Mouse (Mus musculus) intestine, postnatal 0 days (tissue): ENCODE measurements around the gene Syt15. TPM values are rescaled to one million over a fixed set of nuclear protein-coding genes. Genes with fewer than 3 reads are reported as not detected.

Source experiments
- ATAC-seq: fragments of 200-750 bp; cut with Nextera tagmentation; 2 replicates; pipeline ENCODE4 v1.8.0; 2017; ENCODE audit warnings: mild to moderate bottlenecking, moderate TSS enrichment, moderate library complexity
- H3K27ac ChIP-seq: fragments of 300-500 bp; sonication (generic); 2 replicates; pipeline ENCODE4 v1.5.1; 2014; ENCODE audit warnings: mild to moderate bottlenecking, low read depth, low read length, moderate library complexity
- H3K27me3 ChIP-seq: fragments of 300-500 bp; sonication (generic); replicated peaks from 2 replicates; pipeline ENCODE4 v1.6.1; 2014; ENCODE audit warnings: low read length, mixed read lengths; ENCODE audit not compliant: control insufficient read depth, insufficient read depth
- H3K36me3 ChIP-seq: fragments of 300-500 bp; sonication (generic); 2 replicates; pipeline ENCODE4 v1.6.1; 2014; ENCODE audit warnings: mild to moderate bottlenecking, moderate library complexity; ENCODE audit not compliant: control insufficient read depth, insufficient read depth
- H3K4me1 ChIP-seq: fragments of 300-500 bp; sonication (generic); replicated peaks from 2 replicates; pipeline ENCODE4 v1.6.1; 2014; ENCODE audit warnings: antibody characterized with exemption, low read length, mixed read lengths; ENCODE audit not compliant: control insufficient read depth, insufficient read depth
- H3K4me2 ChIP-seq: fragments of 300-500 bp; sonication (generic); replicated peaks from 2 replicates; pipeline ENCODE4 v1.6.1; 2014; ENCODE audit warnings: low read depth, mild to moderate bottlenecking, moderate library complexity
- H3K4me3 ChIP-seq: fragments of 300-500 bp; sonication (generic); 2 replicates; pipeline ENCODE4 v1.5.1; 2014; ENCODE audit warnings: low read depth, low read length
- H3K9ac ChIP-seq: fragments of 300-500 bp; sonication (generic); 2 replicates; pipeline ENCODE4 v1.6.1; 2014; ENCODE audit warnings: mild to moderate bottlenecking, low read depth, low read length
- H3K9me3 ChIP-seq: fragments of 300-500 bp; sonication (generic); 2 replicates; pipeline ENCODE4 v1.6.1; 2016; ENCODE audit warnings: mixed run types; ENCODE audit not compliant: control insufficient read depth
- CTCF ChIP-seq: sonication (generic); IDR thresholded peaks from 2 replicates; pipeline ENCODE4 v1.5.1; 2016; ENCODE audit warnings: low read depth, mild to moderate bottlenecking, control low read depth, antibody characterized with exemption, moderate library complexity
- WGBS: fragments of 180-500 bp; shearing (Covaris S2); extraction: QIAGEN DNeasy Blood & Tissue Kit; methylation state at CpG from one replicate; pipeline ENCODE4 v1.1.7; 2014; 5-methylcytosine and 5-hydroxymethylcytosine counted together
- polyA plus RNA-seq: library from polyadenylated mRNA; unstranded; fragments of >200 nt; fragmentation: Nextera tagmentation; extraction: Ambion mirVana; gene quantifications from 2 replicates; pipeline ENCODE4 v1.2.1, GENCODE M21; 2015

Gene Syt15
- polyA plus RNA-seq, 1 experiment from 2014 or later, result 1.0 TPM

DNA sequence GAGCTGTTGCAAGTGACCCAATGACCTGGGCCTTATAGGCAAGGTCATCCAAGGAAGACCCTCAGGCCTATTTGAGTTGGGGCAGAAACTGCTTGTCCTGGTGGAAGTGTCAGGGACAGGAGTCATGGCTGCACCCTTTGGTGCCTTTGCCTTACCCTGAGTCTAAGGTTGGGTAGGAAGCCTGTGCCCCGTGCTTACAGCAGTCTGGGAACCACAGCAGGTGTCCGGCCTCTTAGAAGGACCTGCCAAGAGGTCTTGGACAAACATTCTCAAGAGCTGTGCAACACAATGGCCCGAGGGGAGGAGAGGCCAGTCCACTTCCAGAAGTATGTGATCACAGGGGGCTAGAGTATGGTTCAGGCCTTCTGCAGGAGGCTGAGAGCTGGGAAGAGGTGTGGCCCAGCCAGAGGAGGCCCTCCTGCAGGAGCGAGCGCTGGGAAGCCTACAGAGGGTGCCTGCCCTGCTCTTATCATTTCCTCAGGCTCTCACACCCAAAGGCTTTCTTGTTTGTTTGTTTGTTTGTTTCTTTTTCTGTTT lies 4.0 kb downstream of the Syt15 start:
- Histone ChIP-seq H3K27me3 (peaks cover 24% of the 10 kb centered on the region; the same call in 1 of the 2 replicates), H3K27ac (no peak overlapping the region), H3K36me3 (no peaks in the 10 kb centered on the region), H3K4me2 (no peak overlapping the region), H3K4me1 (no peaks in the 10 kb centered on the region), H3K4me3 (no peak overlapping the region), H3K9me3 (no peaks in the 10 kb centered on the region), H3K9ac (no peak overlapping the region)
- TF ChIP-seq CTCF, result no peak
- no peak for ATAC-seq
- 49% methylated on average over 5 of the region's 5 CpGs for WGBS

DNA sequence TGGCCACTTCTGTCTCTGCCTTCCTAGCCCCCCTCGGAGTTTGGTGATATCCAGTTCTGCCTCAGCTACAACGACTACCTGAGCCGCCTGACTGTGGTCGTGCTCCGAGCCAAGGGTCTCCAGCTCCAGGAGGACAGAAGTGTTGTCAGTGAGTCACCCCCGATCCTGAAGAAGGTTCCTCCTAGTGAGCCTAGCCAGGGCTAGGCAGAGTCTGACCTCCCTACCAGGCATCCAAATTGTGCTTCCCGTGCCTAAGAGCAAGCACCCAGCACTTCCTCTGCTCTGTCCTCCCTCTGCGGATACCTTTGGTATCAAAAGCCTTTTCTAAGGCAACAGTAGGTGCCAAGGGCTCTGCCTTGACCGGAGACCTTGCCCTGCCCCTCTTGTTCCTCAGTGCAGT lies 6.6 kb downstream of the Syt15 start:
- H3K27me3 ChIP-seq, result 0 out of 2 replicates have a peak, but pooled peaks cover 3% of the 10 kb centered on the region
- H3K4me2 ChIP-seq, result no peak overlapping the region
- no peak for ATAC-seq
- H3K27ac ChIP-seq, result no peak overlapping the region
- H3K36me3 ChIP-seq, result no peaks in the 10 kb centered on the region
- no peaks in the 10 kb centered on the region for H3K4me1 ChIP-seq
- no peaks in the 10 kb centered on the region for H3K9me3 ChIP-seq
- no peak overlapping the region for H3K9ac ChIP-seq
- no peak overlapping the region for H3K4me3 ChIP-seq
- 85% methylated on average over 9 of the region's 9 CpGs for WGBS
- no peak for TF ChIP-seq CTCF

DNA sequence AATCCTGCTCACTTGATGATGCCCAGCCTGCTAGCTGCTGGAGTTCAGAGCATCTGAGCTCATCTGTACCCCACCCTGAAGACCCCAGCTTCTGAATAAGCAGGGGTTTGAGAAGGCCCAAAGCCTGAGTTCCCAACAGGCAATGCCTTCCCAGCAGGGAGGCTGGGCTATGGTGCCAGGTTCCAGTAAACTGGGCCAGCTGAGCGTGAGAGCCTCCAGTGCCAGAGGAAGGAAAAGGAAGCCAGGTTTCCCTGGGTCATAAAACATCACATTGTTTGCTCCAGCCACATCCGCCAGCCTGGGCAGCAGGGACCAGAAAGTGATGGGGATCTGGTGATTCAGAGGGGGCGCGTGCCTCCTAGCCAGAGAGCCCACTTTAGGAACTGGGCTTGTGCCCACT lies 7.2 kb downstream of the Syt15 start:
- no peaks in the 10 kb centered on the region for H3K36me3 ChIP-seq
- no peaks in the 10 kb centered on the region for H3K4me1 ChIP-seq
- H3K27me3 ChIP-seq, result 0 out of 2 replicates have a peak, but pooled peaks cover 3% of the 10 kb centered on the region
- no peak overlapping the region for H3K4me3 ChIP-seq
- no peak for TF ChIP-seq CTCF
- no peak for ATAC-seq
- H3K4me2 ChIP-seq, result no peak overlapping the region
- no peak overlapping the region for H3K27ac ChIP-seq
- 56% methylated on average over 4 of the region's 4 CpGs for WGBS
- no peaks in the 10 kb centered on the region for H3K9me3 ChIP-seq
- no peak overlapping the region for H3K9ac ChIP-seq

DNA sequence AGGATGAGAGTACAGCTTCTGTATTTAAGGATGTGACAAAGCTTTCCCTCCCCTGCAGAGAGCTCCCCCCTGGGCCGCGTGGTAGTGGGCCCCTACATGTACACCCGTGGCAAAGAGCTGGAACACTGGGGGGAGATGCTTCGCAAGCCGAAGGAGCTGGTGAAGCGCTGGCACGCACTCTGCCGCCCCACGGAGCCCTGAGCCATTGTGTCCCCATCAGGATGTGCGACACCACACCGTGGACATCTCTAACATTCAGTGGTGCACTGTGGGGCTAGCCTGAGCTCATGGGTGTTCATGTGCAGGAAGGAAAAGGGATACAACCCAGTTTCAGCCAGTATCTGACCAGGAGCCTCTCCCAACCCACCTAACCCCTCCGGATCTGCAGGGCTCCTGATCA lies 8.6 kb downstream of the Syt15 start:
- no peak overlapping the region for H3K4me3 ChIP-seq
- no peaks in the 10 kb centered on the region for H3K9me3 ChIP-seq
- H3K4me2 ChIP-seq, result no peak overlapping the region
- no peak overlapping the region for H3K27ac ChIP-seq
- TF ChIP-seq CTCF, result no peak
- no peak for ATAC-seq
- H3K4me1 ChIP-seq, result no peaks in the 10 kb centered on the region
- no peaks in the 10 kb centered on the region for H3K36me3 ChIP-seq
- H3K9ac ChIP-seq, result no peak overlapping the region
- WGBS, result 84% methylated on average over 12 of the region's 12 CpGs
- no peaks in the 10 kb centered on the region for H3K27me3 ChIP-seq

DNA sequence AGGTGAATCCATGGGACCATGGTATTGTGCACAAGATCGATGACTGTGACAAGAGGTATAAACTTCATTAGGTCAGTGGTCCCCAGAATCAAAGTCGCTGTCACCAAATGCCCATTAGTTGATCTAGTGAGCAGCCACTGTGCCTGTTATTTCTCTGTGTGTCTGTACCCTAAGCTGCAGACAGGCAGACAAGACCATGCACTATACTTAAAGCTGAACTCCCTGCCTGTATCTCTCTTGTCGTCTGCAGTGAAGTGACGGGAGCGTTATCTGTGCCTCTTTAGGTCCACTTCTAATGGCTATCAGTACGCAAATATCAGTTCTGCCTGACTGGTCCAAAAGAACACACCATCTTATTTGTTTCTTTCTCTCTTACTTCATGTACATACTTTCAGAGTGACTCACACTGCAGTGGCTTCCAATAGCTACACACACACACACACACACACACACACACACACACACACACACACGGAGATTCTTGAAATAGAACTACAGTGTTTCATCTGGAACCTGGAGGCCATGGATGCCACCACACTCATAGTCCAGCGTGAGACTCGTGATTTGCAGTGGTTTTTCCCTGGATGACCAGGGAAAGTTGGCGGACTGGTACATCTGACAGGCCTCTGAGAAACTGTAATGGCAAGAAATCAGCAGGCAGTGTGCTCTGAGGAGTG lies 9.6 kb downstream of the Syt15 start:
- H3K27me3 ChIP-seq, result no peaks in the 10 kb centered on the region
- 77% methylated on average over 10 of the region's 10 CpGs for WGBS

DNA sequence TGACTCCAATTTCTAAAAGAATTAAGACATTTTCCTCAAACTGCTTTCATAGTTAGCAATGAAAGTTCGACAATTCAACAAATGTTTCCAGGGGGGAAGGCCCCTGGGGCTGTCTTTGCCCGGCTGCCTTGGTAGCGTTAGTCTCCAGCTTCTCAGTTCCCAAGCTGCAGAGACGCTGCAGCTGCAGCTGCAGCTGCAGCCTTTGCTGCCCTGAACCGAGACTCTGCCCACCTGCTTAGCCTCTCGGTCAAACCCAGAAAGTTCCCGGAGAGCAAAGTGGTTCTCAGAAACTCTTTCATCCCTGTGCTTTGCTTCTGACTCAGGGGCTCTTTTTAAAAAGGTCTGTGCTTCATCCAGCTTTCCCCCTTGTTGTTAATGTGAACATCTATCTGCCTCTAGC lies 12.9 kb downstream of the Syt15 start:
- Histone ChIP-seq H3K9me3 (no peaks in the 10 kb centered on the region), H3K27me3 (no peaks in the 10 kb centered on the region), H3K27ac (no peak overlapping the region), H3K36me3 (no peaks in the 10 kb centered on the region; the same call in 1 of the 2 replicates), H3K4me3 (no peak overlapping the region), H3K4me2 (no peak overlapping the region), H3K9ac (no peak overlapping the region), H3K4me1 (no peaks in the 10 kb centered on the region)
- ATAC-seq, result no peak
- TF ChIP-seq CTCF, result no peak
- WGBS, result 76% methylated on average over 7 of the region's 7 CpGs

More for the DNA sequence above, 9.6 kb downstream of the Syt15 start:
- H3K4me3 ChIP-seq, result no peak overlapping the region
- no peaks in the 10 kb centered on the region for H3K9me3 ChIP-seq
- no peak overlapping the region for H3K9ac ChIP-seq
- TF ChIP-seq CTCF, result no peak
- no peaks in the 10 kb centered on the region for H3K4me1 ChIP-seq
- H3K36me3 ChIP-seq, result no peaks in the 10 kb centered on the region
- ATAC-seq, result no peak
- no peak overlapping the region for H3K4me2 ChIP-seq
- H3K27ac ChIP-seq, result no peak overlapping the region
